Comparison of ENCODE assay signal across 14 mouse cellular contexts in genomic region chr12:30251283-30251829, GRCm38 (mm10).
"Had no signal": no experiment of that assay in that cellular context is flagged by ENCODE, and none has a peak within 500 bp of the region (broad histone marks: within the 10 kb centered on the region; RNA-seq: fewer than 3 reads in every experiment).

No protein-coding gene starts in this region.

- H3K9ac ChIP-seq: limb, embryonic 15.5 days; liver, embryonic 12.5 days; lung, embryonic 14.5 days; neural tube, embryonic 13.5 days; stomach, embryonic 15.5 days had no signal

- H3K27me3 ChIP-seq: limb, embryonic 15.5 days; liver, embryonic 12.5 days; neural tube, embryonic 13.5 days; stomach, embryonic 15.5 days had no signal

- ATAC-seq: liver, embryonic 12.5 days; midbrain, embryonic 16.5 days had no signal

- H3K4me2 ChIP-seq: limb, embryonic 15.5 days; liver, embryonic 12.5 days; lung, embryonic 14.5 days; neural tube, embryonic 13.5 days; stomach, embryonic 15.5 days had no signal

- H3K9me3 ChIP-seq: limb, embryonic 15.5 days; liver, embryonic 12.5 days; midbrain, embryonic 10.5 days; neural tube, embryonic 13.5 days; stomach, embryonic 15.5 days had no signal

- H3K36me3 ChIP-seq: limb, embryonic 15.5 days; liver, embryonic 12.5 days; midbrain, embryonic 10.5 days; neural tube, embryonic 13.5 days; stomach, embryonic 15.5 days had no signal

- H3K4me3 ChIP-seq: limb, embryonic 15.5 days; liver, embryonic 12.5 days; midbrain, embryonic 10.5 days; neural tube, embryonic 13.5 days; stomach, embryonic 15.5 days had no signal

- H3K27ac ChIP-seq: kidney, postnatal 0 days; limb, embryonic 15.5 days; liver, embryonic 12.5 days; midbrain, embryonic 10.5 days; neural tube, embryonic 13.5 days; stomach, embryonic 15.5 days had no signal

- H3K4me1 ChIP-seq: limb, embryonic 15.5 days; liver, embryonic 12.5 days; midbrain, embryonic 10.5 days; neural tube, embryonic 13.5 days; stomach, embryonic 15.5 days had no signal

- DNase-seq: kidney, adult 11 months; kidney, adult 9 months; kidney, postnatal 36 days; lung, embryonic 14.5 days; lung, postnatal 10 days; lung, postnatal 4 days; thymus, postnatal 36 days had no signal
